Mouse (Mus musculus) liver, embryonic 15.5 days (tissue): ENCODE data around the gene Meis1. TPM values are rescaled to one million over a fixed set of nuclear protein-coding genes. Genes with fewer than 3 reads are reported as not detected.
A peak's percentile ranks its signal among the peaks of the same experiment; 100 is the strongest.

ENCODE experiments used
- ATAC-seq: fragments of 200-750 bp; cut with Nextera tagmentation; 2 replicates; pipeline ENCODE4 v1.8.0; 2017; ENCODE audit warnings: moderate number of reproducible peaks, mild to moderate bottlenecking, moderate library complexity; ENCODE audit not compliant: insufficient read depth
- H3K27ac ChIP-seq: fragments of 300-500 bp; sonication (generic); replicated peaks from 2 replicates; pipeline ENCODE4 v1.5.1; 2015; ENCODE audit warnings: mild to moderate bottlenecking, inconsistent platforms
- H3K27me3 ChIP-seq: fragments of 300-500 bp; sonication (generic); 2 replicates; pipeline ENCODE4 v1.6.1; 2015; ENCODE audit warnings: mild to moderate bottlenecking, inconsistent platforms
- H3K36me3 ChIP-seq: fragments of 300-500 bp; sonication (generic); replicated peaks from 2 replicates; pipeline ENCODE4 v1.6.1; 2015; ENCODE audit warnings: moderate library complexity, mild to moderate bottlenecking, inconsistent platforms
- H3K4me1 ChIP-seq: fragments of 300-500 bp; sonication (generic); replicated peaks from 2 replicates; pipeline ENCODE4 v1.6.1; 2015; ENCODE audit warnings: inconsistent platforms
- H3K4me2 ChIP-seq: fragments of 300-500 bp; sonication (generic); 2 replicates; pipeline ENCODE4 v1.6.1; 2015; ENCODE audit warnings: moderate library complexity, mild to moderate bottlenecking, inconsistent platforms
- H3K4me3 ChIP-seq: fragments of 300-500 bp; sonication (generic); replicated peaks from 2 replicates; pipeline ENCODE4 v1.5.1; 2015; ENCODE audit warnings: mild to moderate bottlenecking, inconsistent platforms
- H3K9ac ChIP-seq: fragments of 300-500 bp; sonication (generic); 2 replicates; pipeline ENCODE4 v1.6.1; 2015; ENCODE audit warnings: moderate library complexity, mild to moderate bottlenecking, inconsistent platforms
- H3K9me3 ChIP-seq: fragments of 300-500 bp; sonication (generic); replicated peaks from 2 replicates; pipeline ENCODE4 v1.6.1; 2016; ENCODE audit warnings: inconsistent platforms
- WGBS: fragments of 180-500 bp; shearing (Covaris S2); methylation state at CpG from one replicate; pipeline ENCODE4 v1.1.7; 2015; ENCODE audit warnings: mixed read lengths; ENCODE audit not compliant: insufficient replicate concordance; 5-methylcytosine and 5-hydroxymethylcytosine counted together
- polyA plus RNA-seq: library from polyadenylated mRNA; unstranded; fragments of >200 nt; fragmentation: Nextera tagmentation; extraction: Ambion mirVana; gene quantifications from 2 replicates; pipeline ENCODE4 v1.2.1, GENCODE M21; 2015

Gene Meis1
- polyA plus RNA-seq, 1 experiment from 2014 or later = 8.1 TPM

DNA sequence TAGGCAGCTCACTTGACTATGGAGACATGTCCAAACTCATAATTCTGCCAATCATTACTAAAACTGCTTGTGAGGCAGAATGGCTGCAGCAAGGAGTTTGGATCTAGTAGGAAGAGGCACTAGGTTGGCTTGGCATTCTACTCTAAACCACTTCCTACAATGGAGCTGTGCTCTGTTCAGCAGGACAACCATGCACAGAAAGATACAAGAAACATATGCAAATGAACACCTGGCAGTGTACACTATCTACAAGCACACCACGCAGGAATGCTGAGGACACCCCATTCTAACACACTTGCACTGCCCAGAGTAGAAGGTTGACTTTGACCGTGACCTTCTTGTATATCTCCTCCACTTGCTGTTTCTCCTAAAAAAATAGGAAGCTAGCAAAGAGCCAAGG, 35.0 kb downstream of the Meis1 start:
- Histone ChIP-seq H3K9me3 (no peaks in the 10 kb centered on the region), H3K27ac (no peak overlapping the region), H3K36me3 (0 out of 2 replicates have a peak, but pooled peaks cover 2% of the 10 kb centered on the region), H3K9ac (no peak overlapping the region), H3K27me3 (no peaks in the 10 kb centered on the region), H3K4me2 (no peak overlapping the region), H3K4me3 (no peak overlapping the region), H3K4me1 (peaks cover 10% of the 10 kb centered on the region; the same call in 1 of the 2 replicates)
- 49% methylated on average over 2 of the region's 2 CpGs for WGBS
- ATAC-seq = no peak

DNA sequence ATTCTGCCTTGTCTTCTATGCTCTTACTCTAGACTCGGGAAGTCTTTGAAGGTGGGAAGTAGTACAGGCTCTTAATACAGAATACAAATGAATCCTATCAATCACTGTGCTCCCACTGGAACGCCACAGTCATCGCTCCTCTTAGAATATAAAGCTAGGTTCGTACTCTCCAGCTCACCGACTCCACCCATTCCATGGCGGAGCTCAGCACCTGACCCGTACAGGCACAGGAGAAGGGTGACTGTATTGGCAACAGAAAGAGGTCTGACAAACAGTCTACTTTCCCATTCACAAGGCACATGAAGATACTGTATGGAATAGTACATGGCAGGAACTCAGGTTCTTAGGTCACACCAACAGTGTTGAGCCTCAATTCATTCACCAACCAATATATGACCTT, 35.5 kb downstream of the Meis1 start:
- Histone ChIP-seq H3K9ac (no peak overlapping the region), H3K9me3 (no peaks in the 10 kb centered on the region), H3K27ac (no peak overlapping the region), H3K4me3 (no peak overlapping the region), H3K27me3 (no peaks in the 10 kb centered on the region), H3K4me2 (no peak overlapping the region), H3K36me3 (0 out of 2 replicates have a peak, but pooled peaks cover 2% of the 10 kb centered on the region), H3K4me1 (peaks cover 10% of the 10 kb centered on the region; the same call in 1 of the 2 replicates)
- ATAC-seq = no peak
- 76% methylated on average over 7 of the region's 7 CpGs for WGBS

DNA sequence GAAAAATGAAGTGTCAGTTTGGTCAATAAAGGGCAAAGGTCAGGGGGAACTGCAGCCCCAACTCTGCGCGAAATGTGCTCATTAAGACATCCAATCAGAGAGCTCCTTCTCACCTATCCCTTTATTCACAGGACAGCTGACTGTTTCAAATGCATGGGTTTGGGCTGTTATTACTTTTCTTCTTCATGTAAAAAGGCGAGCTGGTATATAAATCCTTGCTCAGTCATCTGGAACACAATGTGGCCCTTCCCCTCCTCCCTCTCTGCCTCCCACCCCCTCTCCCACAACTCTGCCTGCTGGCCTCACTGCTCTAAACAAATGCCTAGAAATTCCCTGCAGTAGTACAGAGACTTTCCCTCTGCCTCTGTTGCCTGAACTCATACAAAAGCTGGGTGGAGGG, 36.5 kb downstream of the Meis1 start:
- ATAC-seq = no peak
- 52% methylated on average over 3 of the region's 3 CpGs for WGBS
- Histone ChIP-seq H3K4me3 (no peak overlapping the region), H3K27ac (no peak overlapping the region), H3K4me2 (no peak overlapping the region), H3K36me3 (no peaks in the 10 kb centered on the region), H3K27me3 (no peaks in the 10 kb centered on the region), H3K9ac (no peak overlapping the region), H3K9me3 (no peaks in the 10 kb centered on the region), H3K4me1 (peaks cover 10% of the 10 kb centered on the region; the same call in 1 of the 2 replicates)

DNA sequence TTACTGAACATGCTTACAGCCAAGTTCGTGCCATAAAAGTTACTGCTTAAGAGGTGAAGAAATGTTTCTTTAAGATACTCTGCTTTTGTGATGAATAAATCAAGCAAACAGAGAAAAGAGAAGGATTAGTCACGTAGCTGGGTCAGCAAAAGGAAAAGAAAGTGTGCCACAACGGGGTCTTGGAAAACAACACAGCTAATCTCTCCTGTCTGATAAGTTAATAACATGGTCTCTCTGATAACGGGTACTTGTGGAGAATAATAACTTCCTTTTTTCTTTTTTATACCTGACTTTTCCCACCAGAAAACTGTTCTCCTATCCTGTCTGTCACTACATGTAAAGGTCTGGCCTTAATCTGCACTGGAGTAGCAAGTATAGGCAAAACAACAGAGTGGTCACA, 37.4 kb downstream of the Meis1 start:
- H3K9ac ChIP-seq = no peak overlapping the region
- WGBS = 23% methylated on average over 4 of the region's 4 CpGs
- no peak overlapping the region for H3K4me3 ChIP-seq
- H3K4me2 ChIP-seq = no peak overlapping the region
- no peak for ATAC-seq
- H3K27ac ChIP-seq = no peak overlapping the region
- no peaks in the 10 kb centered on the region for H3K36me3 ChIP-seq
- peaks cover 10% of the 10 kb centered on the region; the same call in 1 of the 2 replicates for H3K4me1 ChIP-seq
- no peaks in the 10 kb centered on the region for H3K27me3 ChIP-seq
- H3K9me3 ChIP-seq = no peaks in the 10 kb centered on the region

DNA sequence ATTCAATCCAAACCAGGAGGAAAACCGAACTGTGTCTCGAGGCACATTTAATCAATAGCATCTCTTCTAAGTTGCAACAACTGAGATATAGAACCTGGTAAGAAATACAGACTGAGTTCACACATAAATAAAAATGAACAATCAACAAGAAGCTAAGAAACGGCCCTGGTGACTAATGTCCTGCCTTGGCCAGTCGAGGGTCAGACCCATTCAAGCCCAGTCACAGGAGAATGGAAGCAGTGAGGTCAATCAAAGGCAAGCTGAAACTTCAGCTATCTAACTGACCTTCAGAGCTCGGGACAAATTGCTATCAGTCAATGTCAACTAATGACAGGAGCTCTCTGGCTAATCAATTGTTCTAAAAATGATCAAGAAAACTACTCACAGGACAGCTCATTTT, 38.2 kb downstream of the Meis1 start:
- ATAC-seq = no peak
- H3K9me3 ChIP-seq = no peaks in the 10 kb centered on the region
- no peak overlapping the region for H3K4me3 ChIP-seq
- peaks cover 10% of the 10 kb centered on the region; the same call in 1 of the 2 replicates for H3K4me1 ChIP-seq
- no peak overlapping the region for H3K9ac ChIP-seq
- no peaks in the 10 kb centered on the region for H3K27me3 ChIP-seq
- no peaks in the 10 kb centered on the region for H3K36me3 ChIP-seq
- no peak overlapping the region for H3K27ac ChIP-seq
- WGBS = 42% methylated on average over 5 of the region's 5 CpGs
- H3K4me2 ChIP-seq = no peak overlapping the region

DNA sequence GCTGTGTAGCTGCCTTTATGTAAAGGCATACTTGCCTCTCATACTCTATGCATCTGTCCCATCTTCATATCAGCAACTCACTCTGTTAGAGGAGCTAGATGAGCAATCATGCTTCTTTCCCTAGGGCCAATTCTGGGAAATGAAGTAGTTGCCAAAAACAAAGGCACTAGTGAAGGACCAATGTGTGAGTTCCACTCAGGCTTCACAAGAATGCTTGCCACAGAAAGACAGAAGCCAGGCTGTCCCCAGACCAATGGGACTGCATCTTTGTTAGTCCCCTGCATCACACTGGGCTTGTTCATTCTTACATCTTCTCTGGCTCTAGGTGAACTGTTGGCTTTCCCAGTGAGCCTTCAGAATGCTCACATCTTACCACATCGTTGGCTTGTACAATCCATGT, 43.7 kb downstream of the Meis1 start:
- no peaks in the 10 kb centered on the region for H3K27me3 ChIP-seq
- ATAC-seq = no peak
- no peak overlapping the region for H3K27ac ChIP-seq
- H3K4me3 ChIP-seq = no peak overlapping the region
- H3K36me3 ChIP-seq = no peaks in the 10 kb centered on the region
- H3K4me1 ChIP-seq = peaks cover 4% of the 10 kb centered on the region; the same call in 1 of the 2 replicates
- no peak overlapping the region for H3K9ac ChIP-seq
- H3K4me2 ChIP-seq = no peak overlapping the region
- WGBS = 59% methylated on average over 1 of the region's 1 CpGs
- no peaks in the 10 kb centered on the region for H3K9me3 ChIP-seq

DNA sequence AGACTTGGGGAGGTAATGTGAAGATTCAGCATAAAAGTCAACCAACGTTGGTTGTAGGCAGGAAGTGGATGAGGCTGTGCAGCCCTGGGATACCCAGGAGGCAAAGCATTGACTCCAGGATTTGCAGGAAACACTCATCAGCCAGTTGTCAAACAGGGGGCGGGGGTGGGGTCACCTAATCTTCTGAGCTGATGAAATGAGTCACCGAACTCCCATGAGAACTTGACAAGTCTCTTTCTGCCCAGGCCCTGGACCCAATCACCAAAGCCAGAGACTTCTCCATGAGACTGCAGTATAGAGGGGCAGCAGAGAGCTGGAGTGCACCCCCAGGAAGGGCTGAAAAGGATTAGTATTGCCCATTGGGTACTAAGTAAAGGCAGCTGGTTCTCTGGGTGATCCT, 45.0 kb downstream of the Meis1 start:
- Histone ChIP-seq H3K4me1 (0 out of 2 replicates have a peak, but pooled peaks cover 4% of the 10 kb centered on the region), H3K27ac (no peak overlapping the region), H3K27me3 (no peaks in the 10 kb centered on the region), H3K9ac (no peak overlapping the region), H3K4me2 (no peak overlapping the region), H3K9me3 (no peaks in the 10 kb centered on the region), H3K4me3 (no peak overlapping the region), H3K36me3 (no peaks in the 10 kb centered on the region)
- ATAC-seq = no peak
- 16% methylated on average over 3 of the region's 3 CpGs for WGBS

DNA sequence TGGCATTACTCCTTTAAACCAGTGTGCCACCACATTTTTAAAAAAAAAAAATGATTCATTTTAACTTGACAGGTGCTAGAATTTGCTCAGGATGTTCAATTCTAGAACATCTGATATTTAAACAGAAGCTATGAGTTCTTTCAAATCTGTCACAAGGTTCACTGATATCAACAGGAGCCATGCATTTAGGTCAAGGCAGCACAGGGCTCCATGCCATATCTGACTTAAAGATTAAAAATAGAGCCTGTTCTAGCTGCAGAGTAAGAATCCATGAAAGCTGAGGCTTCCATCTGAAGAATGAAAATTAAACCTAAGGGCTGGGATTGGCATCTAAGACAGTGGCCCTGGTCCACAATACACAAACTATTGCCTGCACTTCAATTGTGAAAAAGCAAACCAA, 45.8 kb downstream of the Meis1 start:
- no peak for ATAC-seq

DNA sequence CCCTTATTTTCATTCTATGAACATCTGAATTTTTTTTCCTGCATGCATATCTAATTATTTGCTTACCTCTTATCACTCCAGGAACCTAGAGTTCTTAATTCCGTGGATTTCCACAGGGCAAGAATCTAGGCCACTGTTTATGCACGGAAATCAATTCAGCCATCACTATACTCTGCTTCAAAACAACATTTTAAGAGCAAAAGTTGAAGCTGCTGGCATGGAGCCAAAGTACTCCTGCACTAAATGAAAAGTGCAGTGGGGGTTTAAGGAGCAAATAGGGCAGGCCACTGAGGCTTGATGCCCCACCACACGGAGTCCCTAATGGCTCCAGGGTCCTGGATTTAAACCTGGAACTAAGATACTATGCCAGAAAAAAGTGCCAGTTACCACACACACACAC, 47.2 kb downstream of the Meis1 start:
- 32% methylated on average over 3 of the region's 3 CpGs for WGBS
- no peaks in the 10 kb centered on the region for H3K36me3 ChIP-seq
- no peak for ATAC-seq
- no peak overlapping the region for H3K27ac ChIP-seq
- no peak overlapping the region for H3K4me2 ChIP-seq
- no peak overlapping the region for H3K9ac ChIP-seq
- 0 out of 2 replicates have a peak, but pooled peaks cover 4% of the 10 kb centered on the region for H3K4me1 ChIP-seq
- no peak overlapping the region for H3K4me3 ChIP-seq
- H3K27me3 ChIP-seq = no peaks in the 10 kb centered on the region
- H3K9me3 ChIP-seq = no peaks in the 10 kb centered on the region

More for the DNA sequence above, 45.8 kb downstream of the Meis1 start:
- H3K4me2 ChIP-seq = no peak overlapping the region
- H3K9me3 ChIP-seq = no peaks in the 10 kb centered on the region
- no peak overlapping the region for H3K27ac ChIP-seq
- no peaks in the 10 kb centered on the region for H3K27me3 ChIP-seq
- H3K4me3 ChIP-seq = no peak overlapping the region
- H3K4me1 ChIP-seq = 0 out of 2 replicates have a peak, but pooled peaks cover 4% of the 10 kb centered on the region
- no peaks in the 10 kb centered on the region for H3K36me3 ChIP-seq
- H3K9ac ChIP-seq = no peak overlapping the region

DNA sequence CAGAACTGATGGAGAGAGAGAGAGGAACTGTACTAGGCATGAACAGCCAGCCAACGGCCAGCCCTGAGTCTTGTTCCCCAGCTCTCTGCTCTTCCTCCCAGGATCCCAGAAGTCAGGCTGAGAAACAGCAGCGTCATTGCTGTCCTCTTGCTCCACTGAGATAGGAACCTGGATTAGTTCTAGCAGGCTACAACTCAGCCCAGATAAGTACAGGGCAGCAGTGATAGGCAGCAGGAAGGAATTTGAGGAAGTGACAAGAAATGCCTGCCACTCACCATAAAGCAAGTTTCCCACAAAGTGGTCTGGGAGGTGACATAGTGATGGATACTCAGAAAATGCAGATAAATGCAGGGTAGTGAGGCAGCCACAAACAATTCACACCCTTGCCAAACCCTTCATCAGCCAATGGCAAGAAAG, 48.9 kb downstream of the Meis1 start:
- Histone ChIP-seq H3K27ac (no peak overlapping the region), H3K36me3 (no peaks in the 10 kb centered on the region), H3K9ac (no peak overlapping the region), H3K4me1 (0 out of 2 replicates have a peak, but pooled peaks cover 4% of the 10 kb centered on the region), H3K4me3 (no peak overlapping the region), H3K9me3 (no peaks in the 10 kb centered on the region), H3K27me3 (no peaks in the 10 kb centered on the region), H3K4me2 (no peak overlapping the region)
- peak; percentile 61 for ATAC-seq
- 2% methylated on average over 2 of the region's 2 CpGs for WGBS

DNA sequence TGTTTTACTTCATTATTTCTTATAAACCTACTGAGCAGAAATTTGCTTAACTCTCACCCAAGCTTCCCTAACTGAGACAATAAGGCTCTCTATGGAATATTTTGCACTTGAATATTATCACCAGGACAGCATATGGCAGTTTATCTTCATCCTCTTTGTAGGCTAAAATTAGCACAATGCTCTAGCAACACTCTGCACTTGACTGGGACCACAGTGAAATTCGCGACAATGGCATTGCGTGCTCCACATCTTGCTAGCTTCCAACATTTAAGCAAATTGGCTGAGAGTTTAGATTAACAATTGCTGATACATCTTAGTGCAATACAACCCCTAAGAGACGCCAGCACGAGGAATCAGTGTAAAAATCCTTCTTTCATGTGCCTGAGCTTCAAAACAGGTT, 54.4 kb downstream of the Meis1 start:
- Histone ChIP-seq H3K4me3 (no peak overlapping the region), H3K27me3 (no peaks in the 10 kb centered on the region), H3K27ac (no peak overlapping the region), H3K9me3 (no peaks in the 10 kb centered on the region), H3K36me3 (no peaks in the 10 kb centered on the region), H3K9ac (no peak overlapping the region), H3K4me2 (no peak overlapping the region), H3K4me1 (peaks cover 9% of the 10 kb centered on the region)
- 18% methylated on average over 5 of the region's 5 CpGs for WGBS
- ATAC-seq = no peak
